Mouse (Mus musculus) left cerebral cortex, postnatal 10 days (tissue): ENCODE data around the gene Espl1. TPM values are rescaled to one million over a fixed set of nuclear protein-coding genes. Genes with fewer than 3 reads are reported as not detected.

Experiments used
- DNase-seq, 2 experiments: peaks; one replicate each; pipeline ENCODE4 v3.0.0; 2021 to 2022; ENCODE audit warnings: low spot score in 2 of 2, mixed read lengths in 1 of 2; ENCODE audit errors: extremely low spot score in 1 of 2
- intact Hi-C: fragments of 180-260 bp; cut with DNase I; formaldehyde crosslinking; loops from one replicate; pipeline ENCODE4 v1.15.1; 2025
- total RNA-seq, 2 experiments: library from RNA; stranded (reverse); gene quantifications; 2 replicates each; pipeline ENCODE4 v1.2.3; 2021

Espl1 gene
- total RNA-seq, 2 experiments from 2014 or later = 2.0 to 2.9 TPM

- DNase-seq = no peak
- intact Hi-C loops = no loop called here
These were observed 60.6 kb downstream of the Espl1 start for GRCm38 (mm10) chr15:102356501-102357325.

GRCm38 (mm10) chr15:102358126-102358525, 62.1 kb downstream of the Espl1 start:
- no peak for DNase-seq
- intact Hi-C loops = no loop called here

- no peak for DNase-seq
- intact Hi-C loops = no loop called here
These were observed 62.8 kb downstream of the Espl1 start for GRCm38 (mm10) chr15:102358834-102359233.

- intact Hi-C loops = no loop called here
- DNase-seq = peak in 1 of 2 experiments; percentile 73
These were observed 66.6 kb downstream of the Espl1 start for GRCm38 (mm10) chr15:102362648-102363047.

- intact Hi-C loops = no loop called here
- DNase-seq = no peak
These were observed 68.6 kb downstream of the Espl1 start for GRCm38 (mm10) chr15:102364678-102365077.

GRCm38 (mm10) chr15:102366238-102366637, 70.2 kb downstream of the Espl1 start:
- no peak for DNase-seq
- intact Hi-C loops = no loop called here

- intact Hi-C loops = no loop called here
- no peak for DNase-seq
These were observed 70.8 kb downstream of the Espl1 start, which contains the start of gene Sp7 for GRCm38 (mm10) chr15:102366733-102367344. Sp7 (minus strand) TSS chr15:102367182.

- peak in 1 of 2 experiments; percentile 44 for DNase-seq
- intact Hi-C loops = no loop called here
These were observed 73.9 kb downstream of the Espl1 start for GRCm38 (mm10) chr15:102369972-102370371.

- no peak for DNase-seq
- intact Hi-C loops = no loop called here
These were observed 74.7 kb downstream of the Espl1 start for GRCm38 (mm10) chr15:102370727-102371126.

Other genes starting within 250 kb of the Espl1 start
- gene Eif4b, start 222.5 kb upstream of the Espl1 start, total RNA-seq = 100 to 1,000 TPM; 176 to 177 TPM
- gene Tns2, start 195.9 kb upstream of the Espl1 start, total RNA-seq = 10 to 100 TPM; 12.2 to 13.1 TPM
- gene Spryd3, start 160.0 kb upstream of the Espl1 start, total RNA-seq = 100 to 1,000 TPM; 149 to 150 TPM
- gene Igfbp6, start 151.9 kb upstream of the Espl1 start, total RNA-seq = 1 to 10 TPM; 3.1 to 4.1 TPM
- gene Soat2, start 145.7 kb upstream of the Espl1 start, total RNA-seq = under 1 TPM in 1 of 2 experiments, not detected in 1; 0.16 TPM
- gene Zfp740, start 93.0 kb upstream of the Espl1 start, total RNA-seq = 10 to 100 TPM; 53.2 to 56.7 TPM
- 10 to 100 TPM; 25.8 to 27.5 TPM for gene Csad, start 91.5 kb upstream of the Espl1 start, total RNA-seq
- 1 to 10 TPM in 1 of 2 experiments, under 1 TPM in 1; 0.71 to 1.3 TPM for gene Itgb7, start 64.3 kb upstream of the Espl1 start, total RNA-seq
- gene Rarg, start 38.7 kb upstream of the Espl1 start, total RNA-seq = 10 to 100 TPM in 1 of 2 experiments, 1 to 10 TPM in 1; 9.3 to 11.4 TPM
- not detected for gene Gm9918, start 25.7 kb upstream of the Espl1 start, total RNA-seq
- gene Mfsd5, start 16.8 kb upstream of the Espl1 start, total RNA-seq = 10 to 100 TPM; 35.7 to 36.0 TPM
- 100 to 1,000 TPM; 344 to 355 TPM for gene Pfdn5, start 29.9 kb downstream of the Espl1 start, total RNA-seq
- gene Myg1, start 35.4 kb downstream of the Espl1 start, total RNA-seq = 10 to 100 TPM; 48.0 to 53.3 TPM
- gene Aaas, start 54.5 kb downstream of the Espl1 start, total RNA-seq = 10 to 100 TPM; 20.2 to 30.8 TPM
- gene Sp7, start 70.9 kb downstream of the Espl1 start, total RNA-seq = under 1 TPM; 0.26 to 0.39 TPM
- 10 to 100 TPM; 23.1 to 26.4 TPM for gene Sp1, start 109.9 kb downstream of the Espl1 start, total RNA-seq
- under 1 TPM in 1 of 2 experiments, not detected in 1; 0.81 TPM for gene Amhr2, start 149.1 kb downstream of the Espl1 start, total RNA-seq
- 10 to 100 TPM; 19.1 to 21.6 TPM for gene Prr13, start 162.8 kb downstream of the Espl1 start, total RNA-seq
- 100 to 1,000 TPM; 457 to 465 TPM for gene Pcbp2, start 174.3 kb downstream of the Espl1 start, total RNA-seq
- gene Gm10337, start 207.5 kb downstream of the Espl1 start, total RNA-seq = not detected
- gene Map3k12, start 220.8 kb downstream of the Espl1 start, total RNA-seq = 10 to 100 TPM; 93.0 to 95.6 TPM
- gene Tarbp2, start 221.9 kb downstream of the Espl1 start, total RNA-seq = 10 to 100 TPM; 40.8 to 42.5 TPM
- 1 to 10 TPM; 3.4 to 4.2 TPM for gene Npff, start 228.7 kb downstream of the Espl1 start, total RNA-seq